Mouse (Mus musculus) B cell, adult 62 days (primary cell): ENCODE results near the gene Pick1. TPM values are rescaled to one million over a fixed set of nuclear protein-coding genes. Genes with fewer than 3 reads are reported as not detected.

Source experiments
- total RNA-seq: library from RNA; stranded (reverse); gene quantifications from 4 replicates; pipeline ENCODE4 v1.2.4, GENCODE M21; 2023

Pick1 gene
- total RNA-seq: 34.2 to 40.6 TPM (median 37.6 TPM) in 4 replicates

GRCm38 (mm10) chr15:79229058-79229821, at the start of gene Pick1, which contains the start of gene Gm49486:
TSS of gene Pick1 (plus strand) at chr15:79229173.
TSS of gene Gm49486 (plus strand) at chr15:79229391.

GRCm38 (mm10) chr15:79254661-79255060, 25.7 kb downstream of the Pick1 start, which contains the start of gene Slc16a8:
TSS of gene Slc16a8 (minus strand) at chr15:79254761.

GRCm38 (mm10) chr15:79285399-79285798, 56.4 kb downstream of the Pick1 start, which contains the start of gene Baiap2l2:
TSS of gene Baiap2l2 (minus strand) at chr15:79285537.

Other genes starting within 250 kb of the Pick1 start
- 2.6 to 4.8 TPM (median 3.2 TPM) in 4 replicates for gene H1f0, start 200.7 kb upstream of the Pick1 start, total RNA-seq
- not detected in 4 replicates for gene Galr3, start 187.3 kb upstream of the Pick1 start, total RNA-seq
- gene Ankrd54, start 166.3 kb upstream of the Pick1 start, total RNA-seq: 33.0 to 36.2 TPM (median 34.8 TPM) in 4 replicates
- 98.5 to 108 TPM (median 105 TPM) in 4 replicates for gene Eif3l, start 154.0 kb upstream of the Pick1 start, total RNA-seq
- 41.7 to 56.4 TPM (median 50.6 TPM) in 4 replicates for gene Micall1, start 120.3 kb upstream of the Pick1 start, total RNA-seq
- gene Polr2f, start 88.2 kb upstream of the Pick1 start, total RNA-seq: 38.2 to 58.6 TPM (median 48.1 TPM) in 4 replicates
- not detected in 4 replicates for gene 1700088E04Rik, start 87.9 kb upstream of the Pick1 start, total RNA-seq
- not detected in 4 replicates for gene Sox10, start 63.9 kb upstream of the Pick1 start, total RNA-seq
- 0.51 to 3.3 TPM (median 1.1 TPM) in 4 replicates for gene Gm49486, start 218 bp downstream of the Pick1 start, total RNA-seq
- gene Slc16a8, start 25.6 kb downstream of the Pick1 start, total RNA-seq: not detected in 4 replicates
- not detected in 4 replicates for gene Baiap2l2, start 56.4 kb downstream of the Pick1 start, total RNA-seq
- 13.4 to 16.9 TPM (median 15.6 TPM) in 4 replicates for gene Pla2g6, start 99.2 kb downstream of the Pick1 start, total RNA-seq
- gene Maff, start 117.4 kb downstream of the Pick1 start, total RNA-seq: 91.7 to 120 TPM (median 98.1 TPM) in 4 replicates
- 36.7 to 44.2 TPM (median 38.3 TPM) in 4 replicates for gene Tmem184b, start 174.4 kb downstream of the Pick1 start, total RNA-seq
- 41.3 to 53.2 TPM (median 43.4 TPM) in 4 replicates for gene Csnk1e, start 226.4 kb downstream of the Pick1 start, total RNA-seq